8 mouse cellular contexts compared by ENCODE assay signal in the genomic region with DNA sequence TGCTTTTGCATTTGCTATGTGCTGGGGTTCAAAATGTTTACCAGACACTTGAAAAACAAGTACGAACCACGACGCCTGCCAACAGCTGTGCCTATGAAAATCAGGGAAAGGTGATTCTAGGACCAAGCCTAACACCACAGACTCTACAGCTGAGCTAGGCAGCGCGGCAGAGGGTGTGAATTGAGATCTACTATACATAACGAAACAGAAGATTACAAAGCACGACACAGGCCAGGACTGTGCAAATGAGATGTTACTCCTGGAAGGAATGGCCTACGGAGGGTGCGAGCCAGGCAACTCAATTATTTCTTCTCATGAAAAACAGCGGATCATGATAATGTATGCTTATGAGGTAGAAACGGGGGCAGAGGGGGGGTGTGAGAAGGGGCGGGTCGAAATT. TPM values are rescaled to one million over a fixed set of nuclear protein-coding genes. Genes with fewer than 3 reads are reported as not detected.
A peak's percentile ranks its signal among the peaks of the same experiment; 100 is the strongest.
DNase-seq lines count a peak whose midpoint lies in the region; ATAC-seq and TF ChIP-seq lines count a peak whose summit lies in the region.

No protein-coding gene starts in this region.

- peaks cover 32% of the 10 kb centered on the region for H3K36me3 ChIP-seq in heart, embryonic 13.5 days
- H3K36me3 ChIP-seq in hindbrain, embryonic 15.5 days: peaks cover 10% of the 10 kb centered on the region
- peaks cover 10% of the 10 kb centered on the region for H3K36me3 ChIP-seq in lung, embryonic 15.5 days

- H3K4me1 ChIP-seq in heart, embryonic 13.5 days: peaks cover 63% of the 10 kb centered on the region
- peaks cover 47% of the 10 kb centered on the region for H3K4me1 ChIP-seq in hindbrain, embryonic 15.5 days (replicated peaks)
- peaks cover 44% of the 10 kb centered on the region for H3K4me1 ChIP-seq in lung, embryonic 15.5 days

- peak overlapping the region; percentile 87 for H3K4me2 ChIP-seq in heart, embryonic 13.5 days
- H3K4me2 ChIP-seq in hindbrain, embryonic 15.5 days: peak overlapping the region; percentile 71
- peak overlapping the region; percentile 79 for H3K4me2 ChIP-seq in lung, embryonic 15.5 days

- H3K27ac ChIP-seq in heart, embryonic 13.5 days (replicated peaks): peak overlapping the region; percentile 99
- H3K27ac ChIP-seq in hindbrain, embryonic 15.5 days (replicated peaks): no peak overlapping the region
- no peak overlapping the region for H3K27ac ChIP-seq in lung, embryonic 15.5 days

- no peak for ATAC-seq in heart, embryonic 13.5 days (ENCODE audit: extremely low read depth, insufficient number of reproducible peaks, low FRiP score, low TSS enrichment)
- ATAC-seq in hindbrain, embryonic 15.5 days (ENCODE audit: low FRiP score, low read depth): no peak
- ATAC-seq in lung, embryonic 15.5 days (ENCODE audit: borderline replicate concordance, extremely low read depth, low FRiP score, low TSS enrichment): no peak
- ATAC-seq in megakaryocyte progenitor cell, adult 5-6 weeks (replicated peaks; ENCODE audit: poor library complexity): no peak

- peak overlapping the region; percentile 87 for H3K4me3 ChIP-seq in heart, embryonic 13.5 days
- peak overlapping the region; percentile 89 for H3K4me3 ChIP-seq in hindbrain, embryonic 15.5 days
- H3K4me3 ChIP-seq in lung, embryonic 15.5 days: peak overlapping the region; percentile 81

- no peaks in the 10 kb centered on the region for H3K27me3 ChIP-seq in heart, embryonic 13.5 days (replicated peaks)
- H3K27me3 ChIP-seq in hindbrain, embryonic 15.5 days: no peaks in the 10 kb centered on the region
- no peaks in the 10 kb centered on the region for H3K27me3 ChIP-seq in lung, embryonic 15.5 days

- WGBS in heart, embryonic 13.5 days: 14% methylated on average over 13 of the region's 13 CpGs
- 33% methylated on average over 13 of the region's 13 CpGs for WGBS in hindbrain, embryonic 15.5 days
- WGBS in lung, embryonic 15.5 days: 17% methylated on average over 13 of the region's 13 CpGs

- no peak for TF ChIP-seq CTCF in brain, embryonic 14.5 days (IDR thresholded peaks at IDR 0.05; ENCODE audit: borderline replicate concordance, extremely low read depth, insufficient read depth, insufficient read length)

- DNase-seq in heart, adult 9 months (ENCODE audit: low spot score in 2 of 2): no peak
- peak; percentile 15 for DNase-seq in brain, embryonic 14.5 days (ENCODE audit: low read depth)
- DNase-seq in adrenal gland, postnatal 4 days (ENCODE audit: low spot score in 2 of 2): no peak
- DNase-seq in right cerebral cortex, adult 18-20 months: no peak

- H3K9ac ChIP-seq in heart, embryonic 13.5 days: peak overlapping the region; percentile 93
- H3K9ac ChIP-seq in hindbrain, embryonic 15.5 days: peak overlapping the region; percentile 76
- peak overlapping the region; percentile 73 for H3K9ac ChIP-seq in lung, embryonic 15.5 days

- no peaks in the 10 kb centered on the region for H3K9me3 ChIP-seq in heart, embryonic 13.5 days
- no peaks in the 10 kb centered on the region for H3K9me3 ChIP-seq in hindbrain, embryonic 15.5 days
- no peaks in the 10 kb centered on the region for H3K9me3 ChIP-seq in lung, embryonic 15.5 days

- no peak for TF ChIP-seq POLR2A in brain, embryonic 14.5 days (IDR thresholded peaks at IDR 0.05; ENCODE audit: borderline replicate concordance, extremely low read depth, insufficient read depth, insufficient read length, poor library complexity, severe bottlenecking)

RNA-seq across cellular contexts. Expression of a gene that starts 1.1 kb away (rescaled TPM):
- polyA plus RNA-seq in heart, embryonic 13.5 days (2015; fragmentation: Nextera tagmentation; extraction: Ambion mirVana): 169 and 173 TPM in 2 replicates
- 130 and 135 TPM in 2 replicates for polyA plus RNA-seq in brain, embryonic 14.5 days (2012; rRNA removed)
- 160 and 163 TPM in 2 replicates for polyA plus RNA-seq in hindbrain, embryonic 15.5 days (2015; fragmentation: Nextera tagmentation; extraction: Ambion mirVana)
- 123 and 140 TPM in 2 replicates for polyA plus RNA-seq in lung, embryonic 15.5 days (2015; fragmentation: Nextera tagmentation; extraction: Ambion mirVana)
- 10 to 100 TPM; 79.6 to 83.9 TPM for total RNA-seq in adrenal gland, postnatal 4 days (2021)
- 65.4 and 74.1 TPM in 2 replicates for total RNA-seq in megakaryocyte progenitor cell, adult 5-6 weeks (2015)
- total RNA-seq in megakaryocyte progenitor cell, adult 5-6 weeks (2017): 29.9 and 34.0 TPM in 2 replicates

RNA-seq across cellular contexts. Expression of a gene that starts 13.5 kb away (rescaled TPM):
- not detected in 2 replicates for polyA plus RNA-seq in heart, embryonic 13.5 days (2015; fragmentation: Nextera tagmentation; extraction: Ambion mirVana)
- 0.55 TPM in 1 of 2 replicates, not detected in the other for polyA plus RNA-seq in brain, embryonic 14.5 days (2012; rRNA removed)
- polyA plus RNA-seq in hindbrain, embryonic 15.5 days (2015; fragmentation: Nextera tagmentation; extraction: Ambion mirVana): not detected in 2 replicates
- not detected in 2 replicates for polyA plus RNA-seq in lung, embryonic 15.5 days (2015; fragmentation: Nextera tagmentation; extraction: Ambion mirVana)
- not detected for total RNA-seq in adrenal gland, postnatal 4 days (2021)
- total RNA-seq in megakaryocyte progenitor cell, adult 5-6 weeks (2015): not detected in 2 replicates
- not detected in 2 replicates for total RNA-seq in megakaryocyte progenitor cell, adult 5-6 weeks (2017)

RNA-seq across cellular contexts. Expression of a gene that starts 22.0 kb away (rescaled TPM):
- polyA plus RNA-seq in heart, embryonic 13.5 days (2015; fragmentation: Nextera tagmentation; extraction: Ambion mirVana): not detected in 2 replicates
- 0.13 and 0.18 TPM in 2 replicates for polyA plus RNA-seq in brain, embryonic 14.5 days (2012; rRNA removed)
- 0.05 and 0.21 TPM in 2 replicates for polyA plus RNA-seq in hindbrain, embryonic 15.5 days (2015; fragmentation: Nextera tagmentation; extraction: Ambion mirVana)
- not detected in 2 replicates for polyA plus RNA-seq in lung, embryonic 15.5 days (2015; fragmentation: Nextera tagmentation; extraction: Ambion mirVana)
- under 1 TPM in 1 of 2 experiments, not detected in 1; 0.81 TPM for total RNA-seq in adrenal gland, postnatal 4 days (2021)
- 0.10 TPM in 1 of 2 replicates, not detected in the other for total RNA-seq in megakaryocyte progenitor cell, adult 5-6 weeks (2015)
- not detected in 2 replicates for total RNA-seq in megakaryocyte progenitor cell, adult 5-6 weeks (2017)

RNA-seq across cellular contexts. Expression of a gene that starts 37.0 kb away (rescaled TPM):
- not detected in 2 replicates for polyA plus RNA-seq in heart, embryonic 13.5 days (2015; fragmentation: Nextera tagmentation; extraction: Ambion mirVana)
- polyA plus RNA-seq in brain, embryonic 14.5 days (2012; rRNA removed): 0.04 TPM in 1 of 2 replicates, not detected in the other
- not detected in 2 replicates for polyA plus RNA-seq in hindbrain, embryonic 15.5 days (2015; fragmentation: Nextera tagmentation; extraction: Ambion mirVana)
- not detected in 2 replicates for polyA plus RNA-seq in lung, embryonic 15.5 days (2015; fragmentation: Nextera tagmentation; extraction: Ambion mirVana)
- not detected for total RNA-seq in adrenal gland, postnatal 4 days (2021)
- total RNA-seq in megakaryocyte progenitor cell, adult 5-6 weeks (2015): not detected in 2 replicates
- total RNA-seq in megakaryocyte progenitor cell, adult 5-6 weeks (2017): not detected in 2 replicates

RNA-seq across cellular contexts. Expression of a gene that starts 54.4 kb away (rescaled TPM):
- 30.6 and 32.7 TPM in 2 replicates for polyA plus RNA-seq in heart, embryonic 13.5 days (2015; fragmentation: Nextera tagmentation; extraction: Ambion mirVana)
- polyA plus RNA-seq in brain, embryonic 14.5 days (2012; rRNA removed): 33.1 and 40.2 TPM in 2 replicates
- polyA plus RNA-seq in hindbrain, embryonic 15.5 days (2015; fragmentation: Nextera tagmentation; extraction: Ambion mirVana): 41.5 and 42.6 TPM in 2 replicates
- polyA plus RNA-seq in lung, embryonic 15.5 days (2015; fragmentation: Nextera tagmentation; extraction: Ambion mirVana): 46.5 and 49.3 TPM in 2 replicates
- 10 to 100 TPM; 78.2 to 91.7 TPM for total RNA-seq in adrenal gland, postnatal 4 days (2021)
- 55.9 and 65.0 TPM in 2 replicates for total RNA-seq in megakaryocyte progenitor cell, adult 5-6 weeks (2015)
- 73.9 and 127 TPM in 2 replicates for total RNA-seq in megakaryocyte progenitor cell, adult 5-6 weeks (2017)
